Mouse (Mus musculus): Measurements from ENCODE around the gene Lrrc38.

DNA sequence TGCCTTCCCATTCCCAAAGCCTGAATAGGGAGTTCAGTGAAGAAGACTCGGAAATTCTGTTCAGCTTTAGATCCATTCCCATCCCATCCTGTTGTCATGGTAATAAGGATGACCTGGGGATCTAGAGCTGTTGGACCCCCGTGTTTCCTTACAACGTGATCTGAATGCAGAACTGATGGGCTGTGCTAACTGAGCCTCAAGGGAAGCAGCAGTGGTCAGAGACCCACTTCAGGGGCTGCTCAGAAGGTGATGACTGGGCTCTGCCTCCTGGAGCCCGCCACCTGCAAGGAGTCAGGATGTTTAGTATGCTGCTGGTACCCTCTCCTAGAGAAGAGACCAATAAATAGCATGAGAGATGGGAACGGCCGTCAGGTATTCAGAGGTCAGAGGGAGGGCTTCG lies 29.9 kb downstream of the Lrrc38 start:
- no peak for TF ChIP-seq POLR2A (IDR thresholded peaks at IDR 0.05; ENCODE audit: control insufficient read depth, extremely low read depth, insufficient read depth, low read length, poor library complexity)
- no peak for TF ChIP-seq CTCF (IDR thresholded peaks at IDR 0.05; ENCODE audit: borderline replicate concordance, control insufficient read depth, extremely low read depth, insufficient read depth, low read length, poor library complexity)

All from thymus, adult 2 months (tissue).